Mouse (Mus musculus) activated CD4-positive, CD25-positive, alpha-beta regulatory T cell, adult 4 months (primary cell): ENCODE results near the gene Mcts2. TPM values are rescaled to one million over a fixed set of nuclear protein-coding genes. Genes with fewer than 3 reads are reported as not detected.
A peak's percentile ranks its signal among the peaks of the same experiment; 100 is the strongest.
"Not testable (repeated sequence)": the region's sequence is repeated elsewhere in the genome, so short reads cannot be mapped to it uniquely, and the experiment has no call there.

Experiments used
- ATAC-seq: one replicate; pipeline ENCODE4 v1.8.0; 2017
- polyA plus RNA-seq, 2 experiments: library from polyadenylated mRNA; unstranded; fragments of 100-300 nt; shearing (Covaris generic); gene quantifications; one replicate each; pipeline ENCODE4 v1.2.1; 2017

Gene Mcts2
- 1 to 10 TPM; 2.1 to 2.5 TPM for polyA plus RNA-seq

DNA sequence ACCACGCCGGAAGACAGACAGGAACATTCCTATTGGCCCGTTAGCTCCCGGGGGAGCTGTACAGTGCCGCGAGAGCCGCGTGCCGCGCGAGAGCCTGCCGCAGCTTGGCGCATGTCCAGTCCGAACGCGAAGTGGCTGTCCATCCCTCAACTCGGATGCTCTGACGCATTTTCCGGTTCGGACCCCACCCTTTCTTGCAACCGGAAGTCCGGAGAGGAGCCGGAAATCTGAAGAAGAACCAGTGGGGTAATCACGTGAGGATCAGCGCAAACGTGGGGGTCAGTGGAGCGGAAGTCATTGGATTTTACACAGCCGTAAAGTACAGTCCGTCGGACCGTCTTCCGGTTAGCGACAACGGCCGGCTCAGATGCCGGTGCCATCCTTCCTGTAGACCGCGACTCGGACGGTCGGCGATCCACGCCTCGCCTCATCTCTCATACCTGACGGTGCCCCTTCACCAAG lies at the start of gene Mcts2:
TSS of gene Mcts2 (plus strand) at position 230 of the 462 bp plus-strand sequence.
- ATAC-seq = no peak

DNA sequence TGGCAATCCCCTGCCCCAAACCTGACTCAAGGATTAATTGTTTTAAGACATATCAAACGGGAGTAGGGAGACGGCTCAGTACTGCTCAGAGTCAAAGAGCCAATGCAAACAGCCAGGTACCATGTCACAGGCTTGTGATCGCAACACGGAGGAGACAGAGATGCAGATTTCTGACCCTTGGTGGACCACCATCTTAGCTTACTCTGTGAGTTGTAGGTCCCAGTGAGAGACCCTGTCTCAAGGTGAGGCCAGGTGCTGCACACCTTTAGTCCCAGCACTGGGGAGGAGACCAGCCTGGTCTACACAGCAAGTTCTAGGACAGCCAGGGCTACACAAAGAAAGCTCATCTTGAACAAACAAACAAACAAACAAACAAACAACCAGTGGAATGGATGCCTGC lies 49.5 kb upstream of the Mcts2 start:
- no peak for ATAC-seq

DNA sequence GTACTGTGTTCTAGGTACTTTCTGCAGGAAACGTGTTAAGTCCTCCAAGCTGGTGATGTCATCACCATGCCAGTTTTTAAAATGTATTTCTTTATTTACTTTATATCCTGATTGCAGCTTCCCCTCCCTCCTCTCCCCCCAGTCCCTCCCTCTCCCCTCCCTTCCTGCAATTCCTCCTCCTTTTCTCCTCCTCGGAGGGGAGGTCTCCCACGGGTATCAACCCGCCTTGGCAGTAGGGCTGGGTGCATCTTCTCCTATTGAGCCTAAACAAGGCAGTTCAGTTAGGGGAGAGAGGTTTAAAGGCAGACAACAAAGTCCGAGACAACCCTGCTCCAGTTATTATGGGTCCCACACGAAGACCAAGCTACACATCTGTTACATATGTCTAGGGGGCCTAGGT lies 48.0 kb upstream of the Mcts2 start:
- no peak for ATAC-seq

DNA sequence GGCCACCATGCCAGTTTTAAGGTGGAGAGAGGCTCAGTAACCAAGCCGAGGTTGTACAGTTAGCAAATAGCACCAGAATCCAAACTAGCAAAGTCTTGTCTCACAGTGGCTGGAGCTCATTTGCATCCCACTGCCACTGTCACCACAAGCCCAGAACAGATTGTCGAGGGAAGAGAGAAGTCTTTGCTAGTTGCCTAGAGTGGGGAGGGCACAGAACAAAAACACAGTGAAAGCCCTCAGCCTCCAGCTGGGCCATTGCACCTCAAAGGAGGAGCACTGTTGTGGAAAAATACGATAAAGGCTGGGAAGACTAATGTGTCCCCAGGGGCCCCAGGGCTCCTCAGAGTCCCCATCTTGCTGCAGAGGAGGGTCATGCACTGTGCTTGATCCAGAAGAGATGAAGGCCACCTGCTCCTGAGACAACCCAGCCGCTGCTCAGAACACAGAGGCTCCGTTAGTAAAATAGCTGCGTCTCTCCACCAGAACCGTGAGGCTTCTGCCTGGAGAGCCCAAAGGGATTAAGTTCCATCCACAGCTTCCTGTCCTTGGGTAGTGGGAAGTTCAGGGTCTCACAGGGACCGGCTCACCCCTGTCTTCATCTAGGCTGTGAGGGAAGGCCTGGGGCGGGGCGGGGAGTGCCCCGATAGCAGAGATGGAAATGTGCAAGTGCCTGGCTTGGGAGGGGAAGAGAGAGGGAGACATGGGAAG lies 47.3 kb upstream of the Mcts2 start:
- ATAC-seq = no peak

DNA sequence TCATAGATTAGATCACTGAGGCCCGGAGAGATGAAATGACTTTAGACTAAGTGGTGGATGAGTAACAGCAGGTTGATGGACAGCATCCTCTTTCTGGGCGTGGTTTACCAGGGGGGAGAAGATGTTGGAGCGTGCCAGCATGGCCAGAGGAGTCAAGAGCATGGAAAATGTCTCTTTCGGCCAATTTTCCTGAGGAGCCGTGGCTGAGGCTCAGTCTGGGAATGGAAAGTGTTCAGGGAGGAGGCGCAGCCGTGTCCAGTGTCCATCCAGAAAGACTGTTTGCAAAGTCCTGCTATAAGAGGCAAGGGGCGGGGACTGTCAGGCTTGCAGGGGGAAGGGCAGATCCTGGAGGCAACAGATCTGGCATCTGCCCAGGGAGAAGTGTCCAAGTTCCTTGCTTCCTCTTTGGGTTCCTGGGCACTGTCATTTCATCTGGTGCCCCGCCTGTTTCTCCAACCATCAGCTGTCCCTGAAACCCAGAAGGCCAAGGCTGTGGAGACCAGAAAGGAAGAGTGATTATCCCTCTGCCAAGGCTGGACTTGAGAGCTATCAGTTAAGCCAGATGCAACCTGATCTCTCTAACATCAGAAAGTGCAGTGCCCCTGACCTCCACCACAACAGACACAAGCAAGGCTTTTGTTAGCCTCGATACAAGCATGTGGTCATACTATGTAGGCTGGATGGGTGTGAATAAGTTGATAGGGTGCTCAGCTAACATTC lies 33.8 kb upstream of the Mcts2 start:
- ATAC-seq = no peak

DNA sequence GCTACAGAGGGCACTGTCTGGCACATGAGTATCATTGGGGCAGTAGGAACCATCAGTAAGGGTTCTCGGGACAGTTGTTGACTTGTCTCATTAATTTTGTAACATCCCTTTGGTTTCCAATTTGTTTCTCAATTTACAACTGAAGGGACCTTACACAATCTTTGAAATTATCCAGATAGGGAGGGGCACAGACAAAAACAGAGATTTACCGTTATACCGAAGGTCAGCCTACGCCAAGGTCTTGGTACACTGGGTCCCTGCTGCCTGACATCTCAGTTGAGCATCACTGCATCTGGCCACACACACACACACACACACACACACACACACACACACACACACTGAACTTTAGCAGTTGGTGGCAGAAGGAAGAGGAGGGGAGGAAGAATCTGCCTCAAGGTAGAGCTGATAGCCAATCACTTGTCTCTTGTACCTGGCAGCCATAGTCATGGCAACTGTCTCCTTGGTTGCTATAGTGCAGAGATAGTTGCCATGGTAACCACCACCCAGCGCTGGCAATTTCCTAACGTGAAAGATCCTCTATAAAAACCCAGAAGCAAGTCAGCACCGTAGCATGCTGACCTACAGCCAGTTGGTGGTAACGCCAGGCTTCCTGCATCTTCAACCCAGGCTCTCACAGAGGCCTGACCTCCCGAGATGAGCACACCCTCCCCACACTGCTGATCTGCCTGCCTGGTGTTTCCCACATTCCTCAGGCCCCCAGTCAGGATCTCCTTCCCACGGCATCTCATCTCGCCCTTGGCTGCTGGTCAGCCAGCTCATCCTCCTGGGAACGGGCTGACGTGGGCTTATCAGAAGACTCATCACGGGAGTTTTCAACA lies 32.7 kb upstream of the Mcts2 start:
- peak; percentile 49 for ATAC-seq

DNA sequence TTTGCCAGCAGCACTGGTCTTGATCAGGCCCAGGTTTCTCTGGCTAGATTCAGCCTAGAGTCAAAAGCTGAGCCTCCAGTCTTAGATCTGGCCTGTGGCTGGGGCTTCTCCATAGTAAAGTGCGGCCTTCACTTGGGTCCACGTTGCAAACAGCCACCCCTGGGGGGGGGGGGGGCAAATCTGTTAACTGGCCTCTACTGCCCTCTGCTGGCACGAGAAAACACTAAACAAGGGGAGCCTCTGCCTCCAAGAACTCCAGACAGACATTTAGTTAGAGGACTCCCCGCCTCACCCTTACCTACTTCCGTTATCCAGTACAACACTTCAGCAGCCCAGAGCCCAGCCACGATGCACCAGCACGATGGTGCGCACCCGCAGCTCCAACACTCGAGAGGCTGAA lies 29.4 kb upstream of the Mcts2 start:
- no peak for ATAC-seq

DNA sequence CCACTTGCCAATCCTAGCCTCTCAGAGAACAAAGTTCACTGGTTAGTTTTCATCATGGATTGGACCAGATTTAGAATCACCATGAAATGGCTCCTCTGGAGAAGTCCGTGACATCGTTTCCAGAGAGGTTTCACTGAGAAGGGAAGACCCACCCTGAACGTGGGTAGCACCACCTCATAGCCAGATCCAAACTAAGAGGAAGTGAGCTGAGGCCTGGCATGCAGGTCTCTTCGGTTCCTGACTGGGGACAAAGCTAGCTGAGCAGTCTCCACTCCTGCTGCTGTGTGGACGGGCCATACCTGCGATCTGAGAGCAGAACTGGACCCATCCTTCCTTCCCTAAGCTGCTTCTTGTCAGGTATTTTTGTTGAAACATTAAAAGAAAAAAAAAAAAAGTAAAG lies 25.7 kb upstream of the Mcts2 start:
- ATAC-seq = no peak

DNA sequence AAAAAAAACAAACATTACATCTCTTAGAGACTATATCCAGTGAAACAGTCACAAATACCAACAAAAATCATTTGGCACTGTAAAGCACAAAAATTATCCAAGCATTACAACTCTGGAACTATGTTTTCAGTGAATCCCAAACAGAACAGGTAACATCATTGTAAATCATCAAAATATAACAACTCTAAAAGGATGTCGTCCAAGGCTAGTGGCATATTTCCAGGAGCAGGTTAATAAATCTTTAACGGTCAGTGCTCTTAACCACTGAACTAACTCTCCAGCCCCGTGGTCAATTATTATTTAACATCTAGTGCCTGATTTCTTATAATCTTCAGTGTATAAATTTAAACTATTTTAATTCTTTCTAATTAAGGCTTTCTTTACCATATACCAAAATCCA lies 20.6 kb upstream of the Mcts2 start:
- ATAC-seq = not testable (repeated sequence)

DNA sequence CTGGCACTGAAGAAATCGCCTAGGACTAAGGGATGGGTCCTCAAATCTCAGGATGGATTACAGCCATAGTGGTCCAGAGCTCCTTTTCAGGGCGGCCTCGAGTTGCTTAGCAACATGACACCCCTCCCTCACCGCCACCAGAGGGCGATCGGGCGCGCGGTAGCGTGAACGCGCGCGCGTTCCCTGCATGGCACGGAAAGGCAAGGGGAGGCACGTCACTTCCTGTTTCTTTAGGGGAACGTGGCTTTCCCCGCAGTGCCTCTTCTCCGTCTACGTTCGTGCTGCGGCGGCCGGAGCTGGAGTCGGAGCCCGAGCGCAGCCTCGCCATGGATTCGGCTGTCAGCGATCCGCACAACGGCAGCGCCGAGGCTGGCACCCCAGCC lies 17.6 kb upstream of the Mcts2 start, which contains the start of gene H13:
TSS of gene H13 (plus strand) at position 206 of the 383 bp plus-strand sequence.
- peak; percentile 80 for ATAC-seq

DNA sequence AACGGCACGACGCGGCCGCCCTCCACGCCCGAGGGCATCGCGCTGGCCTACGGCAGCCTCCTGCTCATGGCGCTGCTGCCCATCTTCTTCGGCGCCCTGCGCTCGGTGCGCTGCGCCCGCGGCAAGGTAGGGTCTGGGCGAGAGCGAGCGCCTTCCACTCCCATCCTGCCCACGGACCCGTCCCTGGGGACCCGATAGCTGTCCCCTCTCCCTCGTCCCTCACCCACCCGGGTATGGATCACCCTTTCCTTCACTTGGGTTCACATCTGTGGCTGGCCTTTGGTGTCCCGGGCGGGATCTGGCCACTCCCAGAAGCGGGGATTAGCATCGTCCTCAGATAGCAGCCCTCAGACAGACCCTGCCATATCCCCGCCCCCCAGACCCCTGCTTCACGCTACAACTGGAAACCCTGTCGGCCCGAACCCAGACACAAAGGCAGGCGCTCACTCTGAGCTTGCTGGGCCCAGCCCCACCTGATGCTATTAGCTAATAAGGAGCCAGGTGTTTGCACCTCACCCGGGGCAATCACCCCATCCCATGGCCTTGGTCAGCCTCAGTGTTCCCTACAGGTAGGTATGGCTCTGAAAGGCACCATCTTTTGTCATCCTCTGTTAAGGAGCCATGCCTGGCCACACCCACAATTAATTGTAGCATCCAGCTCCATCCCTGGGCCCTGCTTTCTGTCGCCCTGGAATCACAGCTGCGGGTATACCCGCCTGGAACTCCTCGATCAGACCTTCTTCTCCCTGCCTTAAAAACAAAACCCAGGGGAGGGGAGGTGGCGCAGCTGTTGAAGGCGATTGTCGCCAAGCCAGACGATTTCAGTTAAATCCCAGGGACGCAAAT lies 17.0 kb upstream of the Mcts2 start:
- ATAC-seq = peak; percentile 12

DNA sequence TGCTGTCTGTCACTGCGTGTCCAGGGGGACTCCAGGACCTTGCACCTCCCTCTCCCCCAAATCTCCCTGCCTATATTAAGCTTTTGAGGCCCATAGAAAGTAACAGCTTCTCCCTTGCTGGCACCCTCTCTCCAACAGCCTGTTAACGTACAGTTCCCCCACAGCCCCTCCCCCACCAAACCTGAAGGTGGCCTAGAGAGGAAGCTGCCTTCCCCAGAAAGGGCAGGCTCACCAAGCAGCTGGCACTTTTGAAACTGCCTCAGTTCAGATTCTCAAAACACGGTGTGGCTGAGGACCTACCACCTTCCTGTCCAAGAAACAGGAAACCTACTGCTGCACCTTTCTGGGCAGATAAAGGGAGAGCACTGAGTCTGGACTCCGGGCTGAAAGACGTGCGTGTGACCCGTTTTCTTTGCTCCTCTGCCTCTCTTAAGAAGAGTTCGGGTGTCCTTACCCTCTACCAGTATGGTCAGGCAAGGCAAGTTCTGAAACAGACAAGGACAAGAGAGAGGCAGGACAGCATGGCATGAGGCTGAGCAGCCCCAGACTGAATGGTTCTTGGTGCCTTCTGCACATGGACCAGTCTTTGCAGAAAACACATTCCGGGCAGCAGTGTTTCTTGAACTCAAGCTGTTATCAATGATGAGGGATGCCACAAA lies 15.7 kb upstream of the Mcts2 start:
- ATAC-seq = peak; percentile 47

DNA sequence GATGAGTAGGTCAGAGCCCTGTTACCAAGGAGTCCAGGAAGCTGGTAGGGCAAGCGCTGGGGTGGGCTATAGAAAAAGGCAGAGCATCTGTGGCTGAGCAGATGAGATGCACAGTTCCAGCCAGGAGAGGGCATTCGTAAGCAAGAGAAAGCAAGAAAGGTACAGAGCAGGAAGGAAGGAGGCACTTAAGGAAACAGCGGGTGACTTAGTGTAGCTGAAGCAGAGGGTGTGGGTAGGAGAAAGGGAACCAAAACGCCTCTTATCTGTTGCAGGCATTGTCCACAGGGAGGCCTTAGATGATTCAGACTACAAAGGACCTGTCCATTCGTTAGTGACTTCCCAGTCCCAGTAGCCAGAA lies 15.2 kb upstream of the Mcts2 start:
- ATAC-seq = peak; percentile 76

DNA sequence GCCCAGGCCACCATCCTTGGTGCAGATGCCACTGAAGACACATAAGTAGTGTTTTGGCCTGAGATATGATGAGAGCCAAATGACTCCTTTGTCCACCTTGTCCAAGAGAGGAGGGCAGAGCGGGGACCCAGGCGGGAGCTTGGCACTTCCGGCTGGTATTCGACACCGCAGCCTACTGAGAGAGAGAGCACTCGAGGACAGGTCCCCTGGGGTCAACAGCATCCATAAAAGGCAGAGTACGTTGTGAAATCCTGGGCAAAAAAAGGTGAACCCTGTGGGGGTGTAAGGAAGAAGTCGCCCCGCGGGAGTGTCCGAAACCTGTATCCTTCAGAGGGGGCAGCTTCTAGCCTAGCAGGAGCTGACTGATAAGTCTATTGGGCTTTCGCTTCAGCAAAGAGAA lies 14.7 kb upstream of the Mcts2 start:
- ATAC-seq = no peak

DNA sequence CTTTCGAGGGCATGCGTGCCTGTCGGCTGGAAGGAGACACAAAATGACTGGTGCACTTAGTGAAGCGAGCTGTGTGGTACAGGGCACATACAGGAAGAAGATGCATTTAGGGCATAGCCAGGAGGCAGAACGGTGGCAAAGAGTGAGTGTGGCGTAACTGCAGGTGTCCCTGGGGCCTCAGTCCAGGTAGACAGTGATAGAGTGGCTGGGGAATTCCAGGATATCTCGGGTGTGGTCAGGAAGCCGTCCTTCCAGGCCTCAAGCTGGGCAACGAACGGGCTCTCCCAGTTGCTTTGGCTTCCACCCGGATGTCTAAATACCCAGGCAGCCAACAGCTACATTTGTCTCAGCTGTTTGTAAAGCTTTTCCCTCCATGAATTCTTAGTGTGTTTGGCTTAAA lies 12.7 kb upstream of the Mcts2 start:
- ATAC-seq = no peak

DNA sequence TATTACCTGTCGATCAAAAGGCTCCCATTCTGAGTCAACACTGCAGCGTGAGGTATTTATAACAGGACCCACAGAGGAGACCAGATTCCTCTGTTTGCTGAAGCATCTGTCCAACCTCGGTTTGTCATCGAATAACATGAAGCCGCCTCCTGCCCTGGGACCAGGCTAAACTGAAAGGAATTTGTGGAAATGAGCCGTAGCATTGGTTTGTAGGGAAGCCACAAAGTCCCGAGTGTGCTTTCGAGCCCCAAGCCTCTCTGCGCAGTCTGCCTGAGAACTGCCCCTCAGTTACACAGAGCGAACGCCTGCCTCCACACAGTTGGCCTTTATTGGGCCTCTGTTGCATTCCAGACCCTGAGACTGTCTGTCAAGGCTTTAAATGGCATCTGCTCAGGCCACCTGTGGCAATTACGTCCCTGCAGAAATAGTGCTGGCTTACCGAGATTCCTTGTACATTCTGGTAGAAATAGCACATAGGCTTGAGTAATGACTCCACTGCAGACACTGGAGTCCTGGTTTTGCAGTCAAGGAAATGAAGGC lies 11.5 kb upstream of the Mcts2 start:
- no peak for ATAC-seq

DNA sequence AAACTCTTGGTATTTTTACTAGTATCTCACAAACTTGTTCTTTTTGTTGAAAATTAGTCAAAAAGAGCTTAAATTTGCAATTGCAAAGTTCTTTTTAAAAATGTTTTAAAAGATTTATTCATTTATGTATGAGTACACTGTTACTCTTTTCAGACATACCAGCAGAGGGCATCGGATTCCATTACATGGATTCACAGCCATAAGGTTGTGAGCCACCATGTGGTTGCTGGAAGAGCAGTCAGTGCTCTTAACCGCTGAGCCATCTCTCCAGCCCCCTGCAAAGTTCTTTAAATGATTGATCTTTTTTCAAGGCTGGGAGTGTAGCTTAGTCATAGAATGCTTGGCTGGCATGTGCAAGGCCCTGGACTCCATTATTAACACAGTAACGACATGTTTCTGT lies 8.5 kb upstream of the Mcts2 start:
- peak; percentile 69 for ATAC-seq

DNA sequence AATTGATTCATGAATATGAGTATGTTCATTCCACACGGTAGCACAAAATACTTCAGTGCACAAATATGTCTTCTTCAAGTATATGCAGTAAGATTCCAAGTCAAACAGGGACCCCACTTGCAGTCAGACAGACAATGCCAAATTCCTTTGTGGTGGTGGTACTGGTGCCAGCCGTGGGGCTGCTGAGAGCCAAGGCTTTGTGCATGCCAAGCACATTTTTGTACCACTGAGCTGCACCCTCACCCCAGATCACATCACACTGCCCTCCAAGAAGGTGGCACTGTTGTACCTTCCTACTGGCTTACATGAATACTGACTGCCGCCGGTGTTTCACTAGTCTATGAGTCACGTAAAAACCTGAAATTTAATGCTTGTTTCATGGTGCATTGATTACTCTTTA lies 7.9 kb upstream of the Mcts2 start:
- no peak for ATAC-seq

DNA sequence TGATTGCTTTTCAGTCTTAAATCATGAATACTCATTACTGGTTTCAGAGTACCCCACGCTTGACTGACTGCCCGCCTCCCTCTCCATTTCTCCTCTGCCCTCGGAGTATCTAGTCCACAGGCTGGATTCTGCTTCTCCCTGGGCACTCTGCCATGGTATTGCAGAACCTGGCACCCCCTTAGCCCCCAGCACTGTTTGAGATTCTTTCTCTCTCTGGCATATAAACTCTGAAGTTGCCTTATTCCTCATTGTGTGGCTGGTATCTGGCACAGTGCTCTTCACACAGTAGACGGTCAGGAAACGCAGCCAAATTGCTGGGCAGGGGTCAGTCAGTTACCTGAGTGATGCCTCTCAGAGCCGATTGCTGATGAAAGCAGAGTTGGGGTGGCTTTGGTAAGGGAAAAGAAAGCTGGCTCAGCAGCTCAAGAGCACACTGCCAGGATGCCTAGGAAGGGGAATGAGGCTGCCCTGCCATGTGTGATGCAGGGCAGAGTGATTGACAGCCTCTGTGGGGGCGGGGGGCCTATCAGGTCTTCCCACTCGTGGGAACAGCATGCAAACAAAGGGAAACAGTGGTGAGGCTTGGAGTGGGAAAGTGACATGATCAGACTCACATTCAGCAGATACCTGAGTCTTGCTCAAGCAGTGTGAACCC lies 7.0 kb upstream of the Mcts2 start:
- no peak for ATAC-seq

DNA sequence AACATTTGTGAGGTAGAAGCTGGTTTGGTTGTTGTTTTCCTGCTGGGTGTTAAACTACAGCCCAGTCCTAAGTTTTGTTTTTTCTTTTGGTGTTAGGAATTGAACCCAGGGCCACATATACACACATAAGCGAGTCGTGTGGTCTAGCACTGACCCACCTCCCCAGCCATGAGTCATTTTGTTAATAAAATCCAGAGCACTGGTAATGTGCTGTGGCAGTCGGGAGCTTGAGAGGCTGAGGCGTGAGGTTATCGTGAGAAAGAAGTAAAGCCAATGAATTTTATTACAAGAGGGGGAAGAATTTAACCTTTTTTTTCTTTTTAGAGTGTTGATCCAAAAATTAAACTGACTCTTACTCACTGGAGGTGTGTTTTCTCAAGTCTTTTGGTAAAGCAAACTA lies 3.7 kb upstream of the Mcts2 start:
- no peak for ATAC-seq

DNA sequence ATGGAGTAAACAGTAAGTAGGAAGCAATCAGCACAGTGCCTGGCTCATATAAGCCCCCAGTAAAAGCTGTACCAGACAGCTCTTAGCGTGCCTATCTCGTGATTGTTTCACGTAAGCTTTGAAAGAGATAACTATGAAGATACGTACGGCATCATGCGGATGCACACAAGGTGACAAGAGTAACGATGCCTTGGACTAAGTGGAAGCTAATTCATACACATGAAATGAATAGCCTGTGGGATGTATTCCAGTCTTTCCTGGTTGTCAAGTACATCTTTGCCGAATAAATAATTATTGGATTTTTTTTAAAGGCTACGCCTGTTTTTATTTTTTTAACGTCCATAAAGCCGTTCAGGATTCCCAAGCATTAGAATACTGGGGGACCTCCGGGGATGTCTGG lies 436 bp upstream of the Mcts2 start:
- no peak for ATAC-seq
